In genomic region chr2:154420942-154421731, GRCm38 (mm10) we compare ENCODE assay signal across 11 mouse cellular contexts. TPM values are rescaled to one million over a fixed set of nuclear protein-coding genes. Genes with fewer than 3 reads are reported as not detected.
DNase-seq lines count a peak whose midpoint lies in the region; ATAC-seq and TF ChIP-seq lines count a peak whose summit lies in the region.
"Had no signal": no experiment of that assay in that cellular context is flagged by ENCODE, and none has a peak within 500 bp of the region (broad histone marks: within the 10 kb centered on the region; RNA-seq: fewer than 3 reads in every experiment).

No protein-coding gene starts in this region.

- TF ChIP-seq CTCF in kidney, adult 2 months (conservative IDR thresholded peaks at IDR 0.05; ENCODE audit: insufficient read depth, insufficient read length, low read depth, low read length) = no peak
- no peak for TF ChIP-seq CTCF in midbrain, postnatal 0 days (IDR thresholded peaks at IDR 0.05)

- no peaks in the 10 kb centered on the region for H3K36me3 ChIP-seq in kidney, embryonic 15.5 days
- no peaks in the 10 kb centered on the region for H3K36me3 ChIP-seq in kidney, adult 2 months (ENCODE audit: control insufficient read depth, insufficient read depth, low read length)
- H3K36me3 ChIP-seq in forebrain, embryonic 15.5 days = no peaks in the 10 kb centered on the region
- no peaks in the 10 kb centered on the region for H3K36me3 ChIP-seq in midbrain, postnatal 0 days (ENCODE audit: insufficient read depth, low read length)
- H3K36me3 ChIP-seq: limb, embryonic 12.5 days had no signal

- H3K9me3 ChIP-seq in kidney, embryonic 15.5 days (replicated peaks) = peaks cover 3% of the 10 kb centered on the region; the same call in 1 of the 2 replicates
- no peaks in the 10 kb centered on the region for H3K9me3 ChIP-seq in forebrain, embryonic 15.5 days
- no peaks in the 10 kb centered on the region for H3K9me3 ChIP-seq in midbrain, postnatal 0 days (ENCODE audit: low read length)

- ATAC-seq in kidney, embryonic 15.5 days (replicated peaks; ENCODE audit: low FRiP score) = peak; percentile 61
- peak; percentile 88 for ATAC-seq in forebrain, embryonic 15.5 days (replicated peaks)
- ATAC-seq in midbrain, postnatal 0 days (ENCODE audit: low FRiP score) = peak; percentile 76; the same call in 1 of the 2 replicates
- no peak for ATAC-seq in inflammation-experienced regulatory T-cells, adult 6 months
- ATAC-seq in megakaryocyte progenitor cell, adult 5-6 weeks (replicated peaks; ENCODE audit: poor library complexity) = no peak

- WGBS in kidney, embryonic 15.5 days = 36% methylated on average over 7 of the region's 7 CpGs
- WGBS in kidney, adult 2 months = 56% methylated on average over 7 of the region's 7 CpGs
- 10% methylated on average over 7 of the region's 7 CpGs for WGBS in forebrain, embryonic 15.5 days
- 21% methylated on average over 7 of the region's 7 CpGs for WGBS in midbrain, postnatal 0 days

- DNase-seq in kidney, adult 2 months = no peak
- peak; percentile 75 for DNase-seq in cerebellum, adult 9-10 months
- DNase-seq in midbrain, postnatal 0 days (ENCODE audit: low spot score) = peak; percentile 93
- DNase-seq in adrenal gland, postnatal 36 days = no peak
- DNase-seq: adrenal gland, adult 2 months; gastrocnemius, postnatal 10 days had no signal

- no peak for TF ChIP-seq POLR2A in kidney, adult 2 months (IDR thresholded peaks at IDR 0.05; ENCODE audit: low read depth, low read length)

- no peaks in the 10 kb centered on the region for H3K27me3 ChIP-seq in kidney, embryonic 15.5 days
- H3K27me3 ChIP-seq in kidney, adult 2 months (replicated peaks; ENCODE audit: control insufficient read depth, insufficient read depth, low read length) = no peaks in the 10 kb centered on the region
- H3K27me3 ChIP-seq in forebrain, embryonic 15.5 days = no peaks in the 10 kb centered on the region
- no peaks in the 10 kb centered on the region for H3K27me3 ChIP-seq in midbrain, postnatal 0 days (ENCODE audit: insufficient read depth, low read length)
- H3K27me3 ChIP-seq: limb, embryonic 12.5 days had no signal

- no peak overlapping the region for H3K4me2 ChIP-seq in kidney, embryonic 15.5 days
- no peak overlapping the region for H3K4me2 ChIP-seq in forebrain, embryonic 15.5 days (replicated peaks)
- H3K4me2 ChIP-seq in midbrain, postnatal 0 days (ENCODE audit: low read depth, low read length, poor library complexity, severe bottlenecking) = no peak overlapping the region
- H3K4me2 ChIP-seq: limb, embryonic 12.5 days had no signal

- H3K27ac ChIP-seq in kidney, embryonic 15.5 days = 0 out of 2 replicates have a peak overlapping the region, but pooled peaks have one; percentile 2
- H3K27ac ChIP-seq in kidney, adult 2 months (ENCODE audit: insufficient read depth, low read depth, low read length) = no peak overlapping the region
- H3K27ac ChIP-seq in forebrain, embryonic 15.5 days (replicated peaks) = peak overlapping the region; percentile 89
- no peak overlapping the region for H3K27ac ChIP-seq in midbrain, postnatal 0 days (ENCODE audit: low read depth, low read length)
- H3K27ac ChIP-seq: limb, embryonic 12.5 days had no signal

- peaks cover 9% of the 10 kb centered on the region for H3K4me1 ChIP-seq in kidney, embryonic 15.5 days
- no peaks in the 10 kb centered on the region for H3K4me1 ChIP-seq in kidney, adult 2 months (ENCODE audit: control insufficient read depth, insufficient read depth, low read length)
- peaks cover 36% of the 10 kb centered on the region for H3K4me1 ChIP-seq in forebrain, embryonic 15.5 days
- peaks cover 2% of the 10 kb centered on the region; the same call in 1 of the 2 replicates for H3K4me1 ChIP-seq in midbrain, postnatal 0 days (ENCODE audit: insufficient read depth, low read length)

- no peak overlapping the region for H3K4me3 ChIP-seq in kidney, embryonic 15.5 days (replicated peaks)
- no peak overlapping the region for H3K4me3 ChIP-seq in kidney, adult 2 months (ENCODE audit: insufficient read depth, low read depth, low read length)
- no peak overlapping the region for H3K4me3 ChIP-seq in forebrain, embryonic 15.5 days
- H3K4me3 ChIP-seq in midbrain, postnatal 0 days (ENCODE audit: low read depth, low read length) = no peak overlapping the region
- H3K4me3 ChIP-seq: limb, embryonic 12.5 days had no signal

- no peak overlapping the region for H3K9ac ChIP-seq in kidney, embryonic 15.5 days
- H3K9ac ChIP-seq in forebrain, embryonic 15.5 days (replicated peaks) = no peak overlapping the region
- H3K9ac ChIP-seq in midbrain, postnatal 0 days (replicated peaks; ENCODE audit: low read length, poor library complexity, severe bottlenecking) = no peak overlapping the region
- H3K9ac ChIP-seq: limb, embryonic 12.5 days had no signal

RNA-seq across cellular contexts. Expression of gene Snta1, which starts 13.2 kb away (rescaled TPM):
- polyA plus RNA-seq in kidney, embryonic 15.5 days (2015; fragmentation: Nextera tagmentation; extraction: Ambion mirVana) = 12.0 and 12.7 TPM in 2 replicates
- polyA plus RNA-seq in kidney, adult 2 months (2012; rRNA removed) = 60.5 and 63.4 TPM in 2 replicates
- polyA plus RNA-seq in forebrain, embryonic 15.5 days (2015; fragmentation: Nextera tagmentation; extraction: Ambion mirVana) = 9.2 and 11.1 TPM in 2 replicates
- total RNA-seq in midbrain, postnatal 0 days (2014; rRNA removed) = 28.0 and 32.0 TPM in 2 replicates
- polyA plus RNA-seq in midbrain, postnatal 0 days (2015; fragmentation: Nextera tagmentation; extraction: Ambion mirVana) = 15.4 and 15.8 TPM in 2 replicates
- 10 to 100 TPM; 22.1 to 26.5 TPM for total RNA-seq in adrenal gland, postnatal 36 days (2021)
- not detected for polyA plus RNA-seq in inflammation-experienced regulatory T-cells, adult 6 months (2017; shearing (Covaris generic))
- not detected in 2 replicates for total RNA-seq in megakaryocyte progenitor cell, adult 5-6 weeks (2015)
- 0.12 and 0.24 TPM in 2 replicates for total RNA-seq in megakaryocyte progenitor cell, adult 5-6 weeks (2017)

RNA-seq across cellular contexts. Expression of gene Cbfa2t2, which starts 15.1 kb away (rescaled TPM):
- polyA plus RNA-seq in kidney, embryonic 15.5 days (2015; fragmentation: Nextera tagmentation; extraction: Ambion mirVana) = 38.8 and 46.0 TPM in 2 replicates
- polyA plus RNA-seq in kidney, adult 2 months (2012; rRNA removed) = 11.7 and 11.8 TPM in 2 replicates
- 78.0 and 82.3 TPM in 2 replicates for polyA plus RNA-seq in forebrain, embryonic 15.5 days (2015; fragmentation: Nextera tagmentation; extraction: Ambion mirVana)
- 53.2 and 57.8 TPM in 2 replicates for total RNA-seq in midbrain, postnatal 0 days (2014; rRNA removed)
- polyA plus RNA-seq in midbrain, postnatal 0 days (2015; fragmentation: Nextera tagmentation; extraction: Ambion mirVana) = 30.0 and 31.3 TPM in 2 replicates
- total RNA-seq in adrenal gland, postnatal 36 days (2021) = 10 to 100 TPM; 30.7 to 40.9 TPM
- polyA plus RNA-seq in inflammation-experienced regulatory T-cells, adult 6 months (2017; shearing (Covaris generic)) = 10 to 100 TPM; 18.9 to 26.6 (median 25.6) TPM
- total RNA-seq in megakaryocyte progenitor cell, adult 5-6 weeks (2015) = 14.8 and 23.3 TPM in 2 replicates
- 10.1 and 11.5 TPM in 2 replicates for total RNA-seq in megakaryocyte progenitor cell, adult 5-6 weeks (2017)

RNA-seq across cellular contexts. Expression of gene Cdk5rap1, which starts 48.3 kb away (rescaled TPM):
- polyA plus RNA-seq in kidney, embryonic 15.5 days (2015; fragmentation: Nextera tagmentation; extraction: Ambion mirVana) = 19.0 and 20.4 TPM in 2 replicates
- polyA plus RNA-seq in kidney, adult 2 months (2012; rRNA removed) = 17.1 and 19.0 TPM in 2 replicates
- 15.3 and 18.2 TPM in 2 replicates for polyA plus RNA-seq in forebrain, embryonic 15.5 days (2015; fragmentation: Nextera tagmentation; extraction: Ambion mirVana)
- total RNA-seq in midbrain, postnatal 0 days (2014; rRNA removed) = 10.8 and 12.4 TPM in 2 replicates
- 5.4 and 6.2 TPM in 2 replicates for polyA plus RNA-seq in midbrain, postnatal 0 days (2015; fragmentation: Nextera tagmentation; extraction: Ambion mirVana)
- 10 to 100 TPM; 11.0 to 13.9 TPM for total RNA-seq in adrenal gland, postnatal 36 days (2021)
- 10 to 100 TPM; 14.7 to 89.3 (median 50.7) TPM for polyA plus RNA-seq in inflammation-experienced regulatory T-cells, adult 6 months (2017; shearing (Covaris generic))
- total RNA-seq in megakaryocyte progenitor cell, adult 5-6 weeks (2015) = 12.3 and 15.8 TPM in 2 replicates
- 13.8 and 16.4 TPM in 2 replicates for total RNA-seq in megakaryocyte progenitor cell, adult 5-6 weeks (2017)

Comparison
In these comparisons a context has a peak if more than half of its experiments do, and no peak if none do; other contexts are left out.
1. H3K27ac ChIP-seq: peak in kidney, embryonic 15.5 days (single experiment) and forebrain, embryonic 15.5 days (single experiment); none in kidney, adult 2 months (single experiment) and midbrain, postnatal 0 days (single experiment).
2. ATAC-seq: peak in kidney, embryonic 15.5 days (single experiment), forebrain, embryonic 15.5 days (single experiment) and midbrain, postnatal 0 days (single experiment); none in inflammation-experienced regulatory T-cells, adult 6 months (single experiment) and megakaryocyte progenitor cell, adult 5-6 weeks (single experiment).
3. DNase-seq: peak in cerebellum, adult 9-10 months (single experiment) and midbrain, postnatal 0 days (single experiment); none in kidney, adult 2 months (single experiment) and adrenal gland, postnatal 36 days (0 of 2).
4. RNA of gene Snta1, which starts 13.2 kb away (polyA plus RNA-seq): 60.5 to 63.4 TPM in kidney, adult 2 months, 15.4 to 15.8 TPM in midbrain, postnatal 0 days, 12.0 to 12.7 TPM in kidney, embryonic 15.5 days and 9.2 to 11.1 TPM in forebrain, embryonic 15.5 days; not detected in inflammation-experienced regulatory T-cells, adult 6 months; every median in the first group is over 10 times any median in the second.